Mouse (Mus musculus) limb, embryonic 14.5 days (tissue): Measurements from ENCODE around the gene Kcne1. TPM values are rescaled to one million over a fixed set of nuclear protein-coding genes. Genes with fewer than 3 reads are reported as not detected.

Source experiments
- ATAC-seq: fragments of 200-750 bp; cut with Nextera tagmentation; 2 replicates; pipeline ENCODE4 v1.8.0; 2017; ENCODE audit warnings: low read depth, moderate number of reproducible peaks, moderate TSS enrichment; ENCODE audit not compliant: low FRiP score
- DNase-seq: peaks from one replicate; pipeline ENCODE4 v3.0.0-alpha.2; 2015; ENCODE audit warnings: low spot score
- H3K27ac ChIP-seq: fragments of 300-500 bp; sonication (generic); replicated peaks from 2 replicates; pipeline ENCODE4 v1.5.1; 2014; ENCODE audit warnings: low read depth, mild to moderate bottlenecking, low read length, moderate library complexity, mixed read lengths
- H3K27me3 ChIP-seq: fragments of 300-500 bp; sonication (generic); 2 replicates; pipeline ENCODE4 v1.6.1; 2014; ENCODE audit warnings: low read length, mixed read lengths; ENCODE audit not compliant: control insufficient read depth, insufficient read depth
- H3K36me3 ChIP-seq: fragments of 300-500 bp; sonication (generic); 2 replicates; pipeline ENCODE4 v1.6.1; 2014; ENCODE audit warnings: mild to moderate bottlenecking, low read length, moderate library complexity, mixed read lengths; ENCODE audit not compliant: control insufficient read depth, insufficient read depth
- H3K4me1 ChIP-seq: fragments of 300-500 bp; sonication (generic); 2 replicates; pipeline ENCODE4 v1.6.1; 2014; ENCODE audit warnings: antibody characterized with exemption, low read length, mixed read lengths; ENCODE audit not compliant: control insufficient read depth, insufficient read depth
- H3K4me2 ChIP-seq: fragments of 300-500 bp; sonication (generic); replicated peaks from 2 replicates; pipeline ENCODE4 v1.6.1; 2014; ENCODE audit warnings: low read depth, mild to moderate bottlenecking, low read length, moderate library complexity; ENCODE audit not compliant: severe bottlenecking
- H3K4me3 ChIP-seq: fragments of 300-500 bp; sonication (generic); replicated peaks from 2 replicates; pipeline ENCODE4 v1.5.1; 2014; ENCODE audit warnings: low read length
- H3K9ac ChIP-seq: fragments of 300-500 bp; sonication (generic); 2 replicates; pipeline ENCODE4 v1.6.1; 2014; ENCODE audit warnings: mild to moderate bottlenecking, low read depth, low read length, moderate library complexity; ENCODE audit not compliant: severe bottlenecking
- H3K9me3 ChIP-seq: fragments of 300-500 bp; sonication (generic); 2 replicates; pipeline ENCODE4 v1.6.1; 2016; ENCODE audit warnings: low read length; ENCODE audit not compliant: control insufficient read depth
- POLR2A ChIP-seq: fragments of 200-500 bp; IDR thresholded peaks from 2 replicates; pipeline ENCODE4 v1.8.0; 2012; ENCODE audit warnings: inconsistent platforms, mild to moderate bottlenecking, moderate library complexity, borderline replicate concordance; ENCODE audit not compliant: insufficient read depth, insufficient read length; ENCODE audit errors: extremely low read depth
- WGBS: fragments of 180-500 bp; shearing (Covaris S2); extraction: QIAGEN DNeasy Blood & Tissue Kit; methylation state at CpG from one replicate; pipeline ENCODE4 v1.1.7; 2014; 5-methylcytosine and 5-hydroxymethylcytosine counted together
- polyA plus RNA-seq, 2 experiments: library from polyadenylated mRNA; depleted of rRNA in 1 of 2; stranded (reverse) in 1 of 2; unstranded in 1 of 2; fragments of >200 nt; fragmentation: Nextera tagmentation in 1 of 2; extraction: Ambion mirVana in 1 of 2; gene quantifications; 2 replicates each; pipeline versions ENCODE4 v1.2.1 to v1.2.3; 2012 to 2014

Gene Kcne1
- polyA plus RNA-seq, 2 experiments, result 0.08 TPM; not detected in 1

DNA sequence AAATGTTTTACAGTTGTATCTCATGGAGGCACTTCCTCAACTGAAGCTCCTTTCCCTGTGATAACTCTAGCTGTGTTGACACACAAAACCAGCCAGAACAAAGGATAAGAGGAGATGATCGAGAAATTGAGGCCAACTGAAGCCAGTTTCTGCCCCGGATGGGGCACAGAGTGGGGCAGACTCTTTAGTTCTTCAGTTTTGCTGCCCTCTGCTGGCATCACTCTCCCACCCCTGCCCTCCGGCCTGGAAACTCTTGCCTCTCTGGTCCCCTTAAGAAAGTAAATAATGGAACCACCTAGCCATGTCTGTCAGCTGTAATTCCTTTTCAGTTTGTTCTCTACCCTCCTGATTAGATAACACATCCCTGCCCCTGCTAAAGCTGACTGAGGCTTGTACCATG, 51.3 kb downstream of the Kcne1 start:
- H3K9ac ChIP-seq, result no peak overlapping the region
- H3K9me3 ChIP-seq, result no peaks in the 10 kb centered on the region
- no peak for DNase-seq
- 87% methylated on average over 3 of the region's 3 CpGs for WGBS
- no peak for TF ChIP-seq POLR2A
- no peak overlapping the region for H3K4me2 ChIP-seq
- no peak overlapping the region for H3K27ac ChIP-seq
- peaks cover 64% of the 10 kb centered on the region for H3K36me3 ChIP-seq
- no peak for ATAC-seq
- H3K4me3 ChIP-seq, result no peak overlapping the region
- H3K27me3 ChIP-seq, result no peaks in the 10 kb centered on the region
- H3K4me1 ChIP-seq, result peaks cover under 1% of the 10 kb centered on the region; the same call in 1 of the 2 replicates

DNA sequence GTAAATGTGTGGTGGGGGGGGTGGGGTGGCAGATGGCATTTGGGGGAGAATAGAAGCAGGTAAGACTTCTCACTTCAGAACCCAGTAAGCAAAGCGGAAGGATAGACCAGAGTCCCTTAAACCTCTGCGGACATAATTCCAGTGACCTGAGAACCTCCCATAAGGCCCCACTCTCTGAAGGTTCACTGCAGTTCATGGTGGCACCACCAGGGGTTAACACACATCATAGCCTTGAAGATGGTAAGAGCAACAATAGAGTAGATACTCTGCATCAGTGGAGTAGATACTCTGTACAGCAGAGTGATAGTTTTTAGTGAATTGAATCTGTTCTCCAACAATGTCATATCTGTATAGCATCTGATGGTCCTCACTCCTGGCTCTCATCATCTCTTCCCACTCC, 53.7 kb downstream of the Kcne1 start:
- H3K27ac ChIP-seq, result no peak overlapping the region
- 100% methylated on average over 2 of the region's 2 CpGs for WGBS
- no peak overlapping the region for H3K4me2 ChIP-seq
- no peak overlapping the region for H3K4me3 ChIP-seq
- H3K4me1 ChIP-seq, result peaks cover 16% of the 10 kb centered on the region
- no peak overlapping the region for H3K9ac ChIP-seq
- DNase-seq, result no peak
- no peak for TF ChIP-seq POLR2A
- no peaks in the 10 kb centered on the region for H3K9me3 ChIP-seq
- H3K36me3 ChIP-seq, result peaks cover 45% of the 10 kb centered on the region
- no peaks in the 10 kb centered on the region for H3K27me3 ChIP-seq
- no peak for ATAC-seq

DNA sequence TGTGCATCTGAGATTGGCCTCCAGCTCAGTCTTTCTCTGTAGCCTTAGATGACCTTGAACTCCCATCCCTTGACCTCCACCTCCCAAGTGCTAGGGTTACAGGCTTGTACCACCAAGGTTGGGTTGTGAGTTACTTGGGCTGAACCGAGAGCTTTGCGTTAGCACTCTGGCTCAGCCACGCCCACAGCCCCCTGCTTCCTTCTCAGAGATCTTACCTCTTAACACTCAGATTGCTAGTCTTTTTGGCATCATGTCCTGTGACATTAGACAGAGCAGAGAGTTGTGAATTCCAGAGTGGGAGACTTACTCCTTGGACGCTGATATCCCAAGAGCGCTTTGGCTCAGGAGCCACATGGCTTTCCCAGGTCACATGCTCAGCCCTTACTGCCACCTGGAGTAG, 56.8 kb downstream of the Kcne1 start:
- peak overlapping the region; percentile 70; the same call in 1 of the 2 replicates for H3K4me3 ChIP-seq
- WGBS, result 46% methylated on average over 5 of the region's 5 CpGs
- peak overlapping the region; percentile 85; the same call in 1 of the 2 replicates for H3K4me2 ChIP-seq
- DNase-seq (no peak), ATAC-seq (no peak)
- no peak overlapping the region for H3K27ac ChIP-seq
- no peaks in the 10 kb centered on the region for H3K27me3 ChIP-seq
- H3K9me3 ChIP-seq, result no peaks in the 10 kb centered on the region
- H3K9ac ChIP-seq, result peak overlapping the region; percentile 36; the same call in 1 of the 2 replicates
- no peak for TF ChIP-seq POLR2A
- peaks cover 23% of the 10 kb centered on the region for H3K36me3 ChIP-seq
- H3K4me1 ChIP-seq, result peaks cover 18% of the 10 kb centered on the region

DNA sequence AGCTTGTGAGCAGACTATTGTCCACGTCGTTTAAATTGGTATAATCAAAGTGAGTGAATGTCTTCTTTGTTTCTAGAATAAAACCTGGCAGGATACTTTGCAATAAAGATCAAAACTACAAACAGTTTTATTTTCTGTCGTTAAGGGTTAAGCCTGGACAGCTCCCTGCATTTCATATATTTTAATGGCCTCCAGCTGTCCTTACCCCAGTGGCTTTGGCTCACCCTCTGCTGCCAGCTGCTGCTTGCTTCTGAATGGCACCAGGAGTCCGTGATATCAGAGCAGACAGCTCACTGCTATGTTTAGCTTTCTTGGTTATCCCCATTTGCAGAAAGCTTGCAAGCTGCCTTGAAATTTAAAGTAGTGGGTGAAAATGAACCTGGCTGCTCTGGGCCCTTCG, 57.3 kb downstream of the Kcne1 start:
- peaks cover 18% of the 10 kb centered on the region for H3K36me3 ChIP-seq
- H3K9ac ChIP-seq, result peak overlapping the region; percentile 85
- 0 out of 2 replicates have a peak overlapping the region, but pooled peaks have one; percentile 65 for H3K27ac ChIP-seq
- H3K9me3 ChIP-seq, result no peaks in the 10 kb centered on the region
- DNase-seq (peak; percentile 62), ATAC-seq (no peak)
- WGBS, result 21% methylated on average over 5 of the region's 5 CpGs
- H3K4me2 ChIP-seq, result peak overlapping the region; percentile 85
- H3K27me3 ChIP-seq, result no peaks in the 10 kb centered on the region
- peaks cover 18% of the 10 kb centered on the region for H3K4me1 ChIP-seq
- TF ChIP-seq POLR2A, result no peak
- peak overlapping the region; percentile 70 for H3K4me3 ChIP-seq

DNA sequence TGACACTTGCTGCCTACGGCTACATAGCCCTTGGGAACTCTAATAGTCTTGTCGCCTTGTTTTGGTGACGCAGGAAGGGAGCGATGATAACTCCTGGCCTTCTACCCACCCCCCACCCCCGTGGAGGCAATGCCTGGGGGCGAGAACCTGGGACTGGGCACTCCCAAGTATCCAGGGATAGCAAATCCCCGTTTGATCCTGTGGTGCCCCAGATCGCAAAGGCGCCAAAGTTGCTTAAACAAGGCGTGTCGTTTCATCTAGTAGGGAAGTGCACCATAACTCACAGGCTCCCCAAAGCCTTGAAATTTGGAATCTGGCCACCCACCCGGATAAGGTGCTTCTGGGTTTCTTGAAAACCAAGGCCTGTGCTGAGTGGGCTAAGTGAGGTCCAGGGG, 57.9 kb downstream of the Kcne1 start:
- WGBS, result under 1% methylated on average over 12 of the region's 12 CpGs
- DNase-seq, result no peak
- H3K36me3 ChIP-seq, result peaks cover 13% of the 10 kb centered on the region

More for the DNA sequence above, 57.9 kb downstream of the Kcne1 start:
- Histone ChIP-seq H3K4me3 (peak overlapping the region; percentile 70), H3K27me3 (no peaks in the 10 kb centered on the region), H3K9me3 (no peaks in the 10 kb centered on the region), H3K9ac (peak overlapping the region; percentile 85), H3K4me2 (peak overlapping the region; percentile 85), H3K27ac (peak overlapping the region; percentile 65), H3K4me1 (peaks cover 18% of the 10 kb centered on the region)
- no peak for TF ChIP-seq POLR2A
- ATAC-seq, result peak; percentile 50
